Mouse (Mus musculus) embryonic facial prominence, embryonic 14.5 days (tissue): ENCODE data around the gene Ptbp1. TPM values are rescaled to one million over a fixed set of nuclear protein-coding genes. Genes with fewer than 3 reads are reported as not detected.

Source experiments
- ATAC-seq: fragments of 200-750 bp; cut with Nextera tagmentation; 2 replicates; pipeline ENCODE4 v1.8.0; 2017; ENCODE audit warnings: low read depth, moderate number of reproducible peaks, moderate TSS enrichment
- DNase-seq: peaks from one replicate; pipeline ENCODE4 v3.0.0-alpha.2; 2015; ENCODE audit warnings: low spot score
- H3K27ac ChIP-seq: fragments of 300-500 bp; sonication (generic); replicated peaks from 2 replicates; pipeline ENCODE4 v1.5.1; 2014; ENCODE audit warnings: low read depth, mild to moderate bottlenecking, low read length, moderate library complexity
- H3K27me3 ChIP-seq: fragments of 300-500 bp; sonication (generic); replicated peaks from 2 replicates; pipeline ENCODE4 v1.6.1; 2014; ENCODE audit warnings: low read length; ENCODE audit not compliant: control insufficient read depth, insufficient read depth
- H3K36me3 ChIP-seq: fragments of 300-500 bp; sonication (generic); 2 replicates; pipeline ENCODE4 v1.6.1; 2014; ENCODE audit warnings: low read length, mixed read lengths; ENCODE audit not compliant: control insufficient read depth, insufficient read depth
- H3K4me1 ChIP-seq: fragments of 300-500 bp; sonication (generic); 2 replicates; pipeline ENCODE4 v1.6.1; 2014; ENCODE audit warnings: antibody characterized with exemption, low read length; ENCODE audit not compliant: control insufficient read depth, insufficient read depth
- H3K4me2 ChIP-seq: fragments of 300-500 bp; sonication (generic); 2 replicates; pipeline ENCODE4 v1.6.1; 2014; ENCODE audit warnings: low read depth, mild to moderate bottlenecking, low read length, moderate library complexity, mixed read lengths
- H3K4me3 ChIP-seq: fragments of 300-500 bp; sonication (generic); 2 replicates; pipeline ENCODE4 v1.5.1; 2014; ENCODE audit warnings: low read depth, mild to moderate bottlenecking, low read length
- H3K9ac ChIP-seq: fragments of 300-500 bp; sonication (generic); 2 replicates; pipeline ENCODE4 v1.6.1; 2014; ENCODE audit warnings: low read depth, mild to moderate bottlenecking, low read length, moderate library complexity, mixed read lengths
- H3K9me3 ChIP-seq: fragments of 300-500 bp; sonication (generic); 2 replicates; pipeline ENCODE4 v1.6.1; 2016; ENCODE audit warnings: low read length; ENCODE audit not compliant: control insufficient read depth
- WGBS: fragments of 180-500 bp; shearing (Covaris S2); extraction: QIAGEN DNeasy Blood & Tissue Kit; methylation state at CpG from one replicate; pipeline ENCODE4 v1.1.7; 2014; 5-methylcytosine and 5-hydroxymethylcytosine counted together
- polyA plus RNA-seq: library from polyadenylated mRNA; unstranded; fragments of >200 nt; fragmentation: Nextera tagmentation; extraction: Ambion mirVana; gene quantifications from 2 replicates; pipeline ENCODE4 v1.2.1, GENCODE M21; 2014

Ptbp1 gene
- polyA plus RNA-seq, 1 experiment from 2014 or later, result 198 TPM

- ATAC-seq (no peak), DNase-seq (no peak)
- peaks cover 27% of the 10 kb centered on the region for H3K4me1 ChIP-seq
- H3K9me3 ChIP-seq, result no peaks in the 10 kb centered on the region
- H3K4me2 ChIP-seq, result peak overlapping the region; percentile 99; the same call in 1 of the 2 replicates
- 75% methylated on average over 11 of the region's 11 CpGs for WGBS
- H3K27ac ChIP-seq, result no peak overlapping the region
- H3K27me3 ChIP-seq, result no peaks in the 10 kb centered on the region
- 0 out of 2 replicates have a peak overlapping the region, but pooled peaks have one; percentile 9 for H3K9ac ChIP-seq
- H3K4me3 ChIP-seq, result no peak overlapping the region
- peaks cover 80% of the 10 kb centered on the region for H3K36me3 ChIP-seq
These were observed 4.9 kb downstream of the Ptbp1 start for GRCm38 (mm10) chr10:79859116-79859515.

GRCm38 (mm10) chr10:79860079-79860911 lies 6.1 kb downstream of the Ptbp1 start:
- H3K4me1 ChIP-seq, result peaks cover 27% of the 10 kb centered on the region
- no peak overlapping the region for H3K27ac ChIP-seq
- ATAC-seq, result no peak

DNA sequence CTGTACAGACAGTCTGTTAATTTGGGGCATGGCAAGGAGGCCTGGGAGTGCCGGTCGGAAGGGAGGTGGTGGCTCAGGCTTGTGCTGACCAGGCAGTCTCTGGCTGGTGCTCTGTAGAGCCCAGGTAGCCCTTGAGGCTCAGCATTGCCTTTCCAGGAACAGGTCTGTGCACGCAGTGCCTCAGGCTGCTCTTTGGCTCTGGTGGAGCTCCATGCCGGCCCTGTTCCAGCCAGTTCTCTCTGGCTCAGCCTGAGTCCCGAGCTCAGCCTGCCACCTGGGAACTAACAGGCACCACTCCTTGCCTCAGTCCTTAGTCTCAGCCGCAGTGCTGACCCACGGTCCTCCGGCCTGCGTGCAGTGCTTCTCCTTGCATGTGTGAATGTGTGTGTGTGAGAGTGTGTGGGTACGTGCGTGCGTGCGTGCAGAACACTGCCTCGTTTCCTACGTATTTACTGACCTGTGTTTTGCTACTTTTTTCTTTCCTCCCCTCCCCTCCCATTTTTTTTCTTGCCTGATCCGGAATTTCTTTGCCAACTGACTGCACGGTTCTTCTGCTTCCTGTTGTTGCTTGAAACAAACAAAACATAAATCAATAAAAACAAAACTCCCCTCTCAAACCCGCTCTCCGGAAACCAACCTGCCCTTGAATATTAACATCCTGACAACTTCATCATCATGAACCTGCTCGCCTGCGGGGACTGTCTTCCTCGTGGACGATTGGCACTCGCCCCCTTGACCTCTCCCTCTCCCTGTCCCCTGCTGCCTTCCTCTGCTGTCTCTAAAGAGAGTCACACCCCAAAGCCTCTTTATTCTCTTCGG lies 7.2 kb downstream of the Ptbp1 start:
- Histone ChIP-seq H3K4me3 (no peak overlapping the region), H3K27me3 (no peaks in the 10 kb centered on the region), H3K4me1 (peaks cover 24% of the 10 kb centered on the region), H3K27ac (no peak overlapping the region), H3K4me2 (no peak overlapping the region), H3K9ac (no peak overlapping the region), H3K36me3 (peaks cover 98% of the 10 kb centered on the region), H3K9me3 (no peaks in the 10 kb centered on the region)
- 72% methylated on average over 25 of the region's 25 CpGs for WGBS
- ATAC-seq (no peak), DNase-seq (no peak)

More at GRCm38 (mm10) chr10:79860079-79860911, 6.1 kb downstream of the Ptbp1 start:
- peak overlapping the region; percentile 26; the same call in 1 of the 2 replicates for H3K9ac ChIP-seq
- no peak overlapping the region for H3K4me3 ChIP-seq
- no peak overlapping the region for H3K4me2 ChIP-seq
- WGBS, result 91% methylated on average over 26 of the region's 26 CpGs
- no peaks in the 10 kb centered on the region for H3K27me3 ChIP-seq
- no peaks in the 10 kb centered on the region for H3K9me3 ChIP-seq
- no peak for DNase-seq
- peaks cover 92% of the 10 kb centered on the region for H3K36me3 ChIP-seq

GRCm38 (mm10) chr10:79862049-79862788 lies 8.0 kb downstream of the Ptbp1 start:
- Histone ChIP-seq H3K9ac (no peak overlapping the region), H3K4me3 (no peak overlapping the region), H3K4me2 (no peak overlapping the region), H3K27ac (no peak overlapping the region), H3K9me3 (no peaks in the 10 kb centered on the region), H3K36me3 (peaks cover 98% of the 10 kb centered on the region), H3K4me1 (peaks cover 16% of the 10 kb centered on the region), H3K27me3 (no peaks in the 10 kb centered on the region)
- 81% methylated on average over 23 of the region's 23 CpGs for WGBS
- ATAC-seq, result no peak
- no peak for DNase-seq

- Histone ChIP-seq H3K9ac (no peak overlapping the region), H3K4me1 (peaks cover 9% of the 10 kb centered on the region), H3K4me2 (no peak overlapping the region), H3K4me3 (no peak overlapping the region), H3K27me3 (no peaks in the 10 kb centered on the region), H3K27ac (no peak overlapping the region), H3K9me3 (no peaks in the 10 kb centered on the region), H3K36me3 (peaks cover 94% of the 10 kb centered on the region)
- WGBS, result 68% methylated on average over 10 of the region's 10 CpGs
- no peak for ATAC-seq
- DNase-seq, result no peak
These were observed 8.7 kb downstream of the Ptbp1 start for GRCm38 (mm10) chr10:79862925-79863324.

DNA sequence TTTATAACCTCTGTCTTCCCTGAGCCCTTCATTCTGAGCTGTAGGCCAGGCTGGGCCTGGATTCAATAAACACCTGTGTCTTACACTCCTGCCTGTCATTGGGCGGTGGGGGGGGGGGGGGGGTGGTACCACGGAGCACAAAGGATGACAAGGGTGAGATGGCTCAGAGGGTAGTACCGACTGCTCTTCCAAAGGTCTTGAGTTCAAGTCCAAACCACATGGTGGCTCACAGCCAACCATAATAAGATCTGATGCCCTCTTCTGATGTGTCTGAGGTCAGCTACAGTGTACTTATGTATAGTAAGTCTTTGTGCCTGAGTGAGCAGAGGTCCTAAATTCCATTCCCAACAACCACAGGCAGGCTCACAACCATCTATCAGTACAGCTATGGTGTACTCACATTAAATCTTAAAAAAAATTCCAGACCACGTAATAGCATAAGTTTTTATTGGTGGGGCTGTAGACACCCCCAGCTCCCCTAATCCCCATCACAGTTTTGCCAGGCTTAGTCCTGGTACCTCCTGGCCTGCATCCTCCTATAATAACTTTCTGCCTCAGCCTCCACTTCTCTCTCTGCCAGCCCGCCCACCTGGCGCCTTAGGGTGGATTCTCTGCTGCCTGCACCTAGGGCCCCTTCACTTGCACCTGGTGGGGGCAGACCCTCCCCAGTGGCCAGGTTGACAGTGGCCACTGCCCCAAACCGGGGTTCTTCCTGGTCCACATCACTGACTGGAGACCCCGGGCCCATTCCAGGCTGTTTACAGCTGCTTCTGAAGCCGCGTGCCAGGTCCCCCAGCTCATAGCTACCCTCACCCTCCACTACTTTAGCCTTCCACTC lies 10.3 kb downstream of the Ptbp1 start:
- H3K4me3 ChIP-seq, result no peak overlapping the region
- no peak for DNase-seq
- H3K27me3 ChIP-seq, result no peaks in the 10 kb centered on the region
- H3K4me1 ChIP-seq, result no peaks in the 10 kb centered on the region
- H3K36me3 ChIP-seq, result peaks cover 78% of the 10 kb centered on the region
- 41% methylated on average over 10 of the region's 10 CpGs for WGBS
- no peak overlapping the region for H3K4me2 ChIP-seq
- peak; percentile 10; the same call in 1 of the 2 replicates for ATAC-seq
- no peak overlapping the region for H3K9ac ChIP-seq
- no peak overlapping the region; the same call in 1 of the 2 replicates for H3K27ac ChIP-seq
- no peaks in the 10 kb centered on the region for H3K9me3 ChIP-seq

- Histone ChIP-seq H3K4me1 (no peaks in the 10 kb centered on the region), H3K4me3 (no peak overlapping the region), H3K27me3 (no peaks in the 10 kb centered on the region), H3K9ac (no peak overlapping the region), H3K36me3 (peaks cover 75% of the 10 kb centered on the region), H3K4me2 (no peak overlapping the region), H3K9me3 (no peaks in the 10 kb centered on the region), H3K27ac (no peak overlapping the region)
- no peak for DNase-seq
- peak; percentile 10; the same call in 1 of the 2 replicates for ATAC-seq
- 66% methylated on average over 10 of the region's 12 CpGs for whole genome bisulfite sequencing
These were observed 11.0 kb downstream of the Ptbp1 start for GRCm38 (mm10) chr10:79865189-79865601.
